In genomic region chr16:18386451-18386850, GRCm38 (mm10) we compare ENCODE assay signal across 11 mouse cellular contexts. TPM values are rescaled to one million over a fixed set of nuclear protein-coding genes. Genes with fewer than 3 reads are reported as not detected.
DNase-seq lines count a peak whose midpoint lies in the region; ATAC-seq lines count a peak whose summit lies in the region.
"Had no signal": no experiment of that assay in that cellular context is flagged by ENCODE, and none has a peak within 500 bp of the region (broad histone marks: within the 10 kb centered on the region; RNA-seq: fewer than 3 reads in every experiment).

No protein-coding gene starts in this region.

- no peak overlapping the region for H3K27ac ChIP-seq in embryonic facial prominence, embryonic 14.5 days (replicated peaks; ENCODE audit: low read depth, low read length)
- no peak overlapping the region for H3K27ac ChIP-seq in embryonic facial prominence, embryonic 10.5 days (replicated peaks)
- H3K27ac ChIP-seq in midbrain, embryonic 10.5 days (replicated peaks), result peak overlapping the region; percentile 76; the same call in 1 of the 2 replicates
- no peak overlapping the region for H3K27ac ChIP-seq in midbrain, embryonic 14.5 days (replicated peaks; ENCODE audit: low read depth, low read length)
- 0 out of 2 replicates have a peak overlapping the region, but pooled peaks have one; percentile 9 for H3K27ac ChIP-seq in liver, embryonic 13.5 days
- H3K27ac ChIP-seq: limb, embryonic 12.5 days had no signal

- H3K9me3 ChIP-seq in embryonic facial prominence, embryonic 14.5 days (ENCODE audit: control insufficient read depth, low read length), result no peaks in the 10 kb centered on the region
- H3K9me3 ChIP-seq in embryonic facial prominence, embryonic 10.5 days, result no peaks in the 10 kb centered on the region
- H3K9me3 ChIP-seq in midbrain, embryonic 10.5 days (replicated peaks), result no peaks in the 10 kb centered on the region
- no peaks in the 10 kb centered on the region for H3K9me3 ChIP-seq in midbrain, embryonic 14.5 days (ENCODE audit: control insufficient read depth, low read length)
- H3K9me3 ChIP-seq in liver, embryonic 13.5 days (replicated peaks), result no peaks in the 10 kb centered on the region
- H3K9me3 ChIP-seq: limb, embryonic 12.5 days had no signal

- DNase-seq in embryonic facial prominence, embryonic 14.5 days (ENCODE audit: low spot score), result peak; percentile 51
- no peak for DNase-seq in embryonic facial prominence, embryonic 10.5 days (ENCODE audit: low spot score)
- DNase-seq in midbrain, embryonic 10.5 days (ENCODE audit: low spot score), result peak; percentile 10
- no peak for DNase-seq in midbrain, embryonic 14.5 days
- DNase-seq in cerebellum, postnatal 10 days, result peak; percentile 76 to 81
- no peak for DNase-seq in liver, embryonic 13.5 days
- no peak for DNase-seq in urinary bladder, postnatal 10 days (ENCODE audit: low spot score)
- DNase-seq in spleen, postnatal 10 days (ENCODE audit: low spot score in 2 of 2), result no peak
- DNase-seq: kidney, adult 11 months had no signal

- H3K27me3 ChIP-seq in embryonic facial prominence, embryonic 14.5 days (replicated peaks; ENCODE audit: control insufficient read depth, insufficient read depth, low read length), result no peaks in the 10 kb centered on the region
- H3K27me3 ChIP-seq in embryonic facial prominence, embryonic 10.5 days (replicated peaks; ENCODE audit: low read depth, poor library complexity, severe bottlenecking), result no peaks in the 10 kb centered on the region
- no peaks in the 10 kb centered on the region for H3K27me3 ChIP-seq in midbrain, embryonic 10.5 days (ENCODE audit: low read depth, poor library complexity, severe bottlenecking)
- no peaks in the 10 kb centered on the region for H3K27me3 ChIP-seq in midbrain, embryonic 14.5 days (ENCODE audit: control insufficient read depth, insufficient read depth, low read length)
- no peaks in the 10 kb centered on the region for H3K27me3 ChIP-seq in liver, embryonic 13.5 days
- H3K27me3 ChIP-seq: limb, embryonic 12.5 days had no signal

- H3K4me1 ChIP-seq in embryonic facial prominence, embryonic 14.5 days (ENCODE audit: control insufficient read depth, insufficient read depth, low read length), result peaks cover 10% of the 10 kb centered on the region
- H3K4me1 ChIP-seq in embryonic facial prominence, embryonic 10.5 days, result peaks cover 90% of the 10 kb centered on the region
- peaks cover 93% of the 10 kb centered on the region for H3K4me1 ChIP-seq in midbrain, embryonic 10.5 days
- peaks cover 42% of the 10 kb centered on the region for H3K4me1 ChIP-seq in midbrain, embryonic 14.5 days (ENCODE audit: control insufficient read depth, insufficient read depth, low read length)
- peaks cover 73% of the 10 kb centered on the region for H3K4me1 ChIP-seq in liver, embryonic 13.5 days (replicated peaks)

- no peak overlapping the region for H3K9ac ChIP-seq in embryonic facial prominence, embryonic 14.5 days (ENCODE audit: low read depth, low read length)
- H3K9ac ChIP-seq in midbrain, embryonic 14.5 days (replicated peaks; ENCODE audit: low read length), result no peak overlapping the region
- H3K9ac ChIP-seq in liver, embryonic 13.5 days, result peak overlapping the region; percentile 33; the same call in 1 of the 2 replicates
- H3K9ac ChIP-seq: limb, embryonic 12.5 days had no signal

- no peak overlapping the region for H3K4me2 ChIP-seq in embryonic facial prominence, embryonic 14.5 days (ENCODE audit: low read depth, low read length)
- H3K4me2 ChIP-seq in midbrain, embryonic 14.5 days (ENCODE audit: low read length), result no peak overlapping the region
- no peak overlapping the region for H3K4me2 ChIP-seq in liver, embryonic 13.5 days
- H3K4me2 ChIP-seq: limb, embryonic 12.5 days had no signal

- ATAC-seq in embryonic facial prominence, embryonic 14.5 days (ENCODE audit: low read depth), result no peak
- ATAC-seq in midbrain, embryonic 14.5 days (ENCODE audit: low FRiP score, low TSS enrichment), result no peak
- no peak for ATAC-seq in liver, embryonic 13.5 days (ENCODE audit: low read depth)
- ATAC-seq: activated CD4-positive, CD25-positive, alpha-beta regulatory T cell, adult 4 months had no signal

- WGBS in embryonic facial prominence, embryonic 14.5 days, result 76% methylated on average over 7 of the region's 7 CpGs
- 85% methylated on average over 7 of the region's 7 CpGs for WGBS in embryonic facial prominence, embryonic 10.5 days
- WGBS in midbrain, embryonic 10.5 days, result 86% methylated on average over 7 of the region's 7 CpGs
- WGBS in midbrain, embryonic 14.5 days, result 77% methylated on average over 7 of the region's 7 CpGs
- 68% methylated on average over 7 of the region's 7 CpGs for WGBS in liver, embryonic 13.5 days (ENCODE audit: insufficient replicate concordance)

- H3K36me3 ChIP-seq in embryonic facial prominence, embryonic 14.5 days (ENCODE audit: control insufficient read depth, insufficient read depth, low read length), result no peaks in the 10 kb centered on the region
- H3K36me3 ChIP-seq in embryonic facial prominence, embryonic 10.5 days (replicated peaks), result no peaks in the 10 kb centered on the region
- no peaks in the 10 kb centered on the region for H3K36me3 ChIP-seq in midbrain, embryonic 10.5 days
- H3K36me3 ChIP-seq in midbrain, embryonic 14.5 days (ENCODE audit: control insufficient read depth, insufficient read depth, low read length), result no peaks in the 10 kb centered on the region
- no peaks in the 10 kb centered on the region for H3K36me3 ChIP-seq in liver, embryonic 13.5 days
- H3K36me3 ChIP-seq: limb, embryonic 12.5 days had no signal

- H3K4me3 ChIP-seq in embryonic facial prominence, embryonic 14.5 days (ENCODE audit: low read depth, low read length), result no peak overlapping the region
- no peak overlapping the region for H3K4me3 ChIP-seq in embryonic facial prominence, embryonic 10.5 days
- H3K4me3 ChIP-seq in midbrain, embryonic 10.5 days, result no peak overlapping the region
- H3K4me3 ChIP-seq in midbrain, embryonic 14.5 days (replicated peaks; ENCODE audit: low read depth, low read length), result no peak overlapping the region
- no peak overlapping the region for H3K4me3 ChIP-seq in liver, embryonic 13.5 days (replicated peaks)
- H3K4me3 ChIP-seq: limb, embryonic 12.5 days had no signal

RNA-seq across cellular contexts. Expression of gene Arvcf, which starts 38.5 kb away (rescaled TPM):
- polyA plus RNA-seq in embryonic facial prominence, embryonic 14.5 days (2014; fragmentation: Nextera tagmentation; extraction: Ambion mirVana), result 23.0 and 23.5 TPM in 2 replicates
- 65.8 and 71.2 TPM in 2 replicates for polyA plus RNA-seq in embryonic facial prominence, embryonic 10.5 days (2016; fragmentation: Nextera tagmentation; extraction: Ambion mirVana)
- 110 and 133 TPM in 2 replicates for polyA plus RNA-seq in midbrain, embryonic 10.5 days (2016; fragmentation: Nextera tagmentation; extraction: Ambion mirVana)
- polyA plus RNA-seq in midbrain, embryonic 14.5 days (2014; fragmentation: Nextera tagmentation; extraction: Ambion mirVana), result 70.2 and 70.4 TPM in 2 replicates
- 7.6 and 7.9 TPM in 2 replicates for polyA plus RNA-seq in liver, embryonic 13.5 days (2015; fragmentation: Nextera tagmentation; extraction: Ambion mirVana)

RNA-seq across cellular contexts. Expression of gene Tango2, which starts 38.5 kb away (rescaled TPM):
- polyA plus RNA-seq in embryonic facial prominence, embryonic 14.5 days (2014; fragmentation: Nextera tagmentation; extraction: Ambion mirVana), result 28.2 and 30.6 TPM in 2 replicates
- polyA plus RNA-seq in embryonic facial prominence, embryonic 10.5 days (2016; fragmentation: Nextera tagmentation; extraction: Ambion mirVana), result 29.1 and 31.5 TPM in 2 replicates
- 40.1 and 45.2 TPM in 2 replicates for polyA plus RNA-seq in midbrain, embryonic 10.5 days (2016; fragmentation: Nextera tagmentation; extraction: Ambion mirVana)
- 70.0 TPM in 2 replicates for polyA plus RNA-seq in midbrain, embryonic 14.5 days (2014; fragmentation: Nextera tagmentation; extraction: Ambion mirVana)
- polyA plus RNA-seq in liver, embryonic 13.5 days (2015; fragmentation: Nextera tagmentation; extraction: Ambion mirVana), result 69.6 and 71.4 TPM in 2 replicates

RNA-seq across cellular contexts. Expression of gene Txnrd2, which starts 39.7 kb away (rescaled TPM):
- 14.7 TPM in 2 replicates for polyA plus RNA-seq in embryonic facial prominence, embryonic 14.5 days (2014; fragmentation: Nextera tagmentation; extraction: Ambion mirVana)
- 27.9 and 32.3 TPM in 2 replicates for polyA plus RNA-seq in embryonic facial prominence, embryonic 10.5 days (2016; fragmentation: Nextera tagmentation; extraction: Ambion mirVana)
- polyA plus RNA-seq in midbrain, embryonic 10.5 days (2016; fragmentation: Nextera tagmentation; extraction: Ambion mirVana), result 30.6 and 30.7 TPM in 2 replicates
- 24.9 and 28.7 TPM in 2 replicates for polyA plus RNA-seq in midbrain, embryonic 14.5 days (2014; fragmentation: Nextera tagmentation; extraction: Ambion mirVana)
- 105 and 112 TPM in 2 replicates for polyA plus RNA-seq in liver, embryonic 13.5 days (2015; fragmentation: Nextera tagmentation; extraction: Ambion mirVana)

RNA-seq across cellular contexts. Expression of gene Comt, which starts 40.2 kb away (rescaled TPM):
- polyA plus RNA-seq in embryonic facial prominence, embryonic 14.5 days (2014; fragmentation: Nextera tagmentation; extraction: Ambion mirVana), result 85.4 and 86.4 TPM in 2 replicates
- polyA plus RNA-seq in embryonic facial prominence, embryonic 10.5 days (2016; fragmentation: Nextera tagmentation; extraction: Ambion mirVana), result 56.2 and 58.4 TPM in 2 replicates
- 62.0 and 66.0 TPM in 2 replicates for polyA plus RNA-seq in midbrain, embryonic 10.5 days (2016; fragmentation: Nextera tagmentation; extraction: Ambion mirVana)
- polyA plus RNA-seq in midbrain, embryonic 14.5 days (2014; fragmentation: Nextera tagmentation; extraction: Ambion mirVana), result 79.9 and 81.3 TPM in 2 replicates
- polyA plus RNA-seq in liver, embryonic 13.5 days (2015; fragmentation: Nextera tagmentation; extraction: Ambion mirVana), result 109 and 110 TPM in 2 replicates

Comparison
In these comparisons a context has a peak if more than half of its experiments do, and no peak if none do; other contexts are left out.
1. DNase-seq: peak in embryonic facial prominence, embryonic 14.5 days (single experiment), midbrain, embryonic 10.5 days (single experiment) and cerebellum, postnatal 10 days (2 of 2); none in embryonic facial prominence, embryonic 10.5 days (single experiment), midbrain, embryonic 14.5 days (single experiment), liver, embryonic 13.5 days (single experiment), urinary bladder, postnatal 10 days (single experiment) and spleen, postnatal 10 days (0 of 2).
2. H3K27ac ChIP-seq: peak in midbrain, embryonic 10.5 days (single experiment) and liver, embryonic 13.5 days (single experiment); none in embryonic facial prominence, embryonic 14.5 days (single experiment), embryonic facial prominence, embryonic 10.5 days (single experiment) and midbrain, embryonic 14.5 days (single experiment).